Comparison of ENCODE assay signal across 12 mouse cellular contexts in the genomic region with DNA sequence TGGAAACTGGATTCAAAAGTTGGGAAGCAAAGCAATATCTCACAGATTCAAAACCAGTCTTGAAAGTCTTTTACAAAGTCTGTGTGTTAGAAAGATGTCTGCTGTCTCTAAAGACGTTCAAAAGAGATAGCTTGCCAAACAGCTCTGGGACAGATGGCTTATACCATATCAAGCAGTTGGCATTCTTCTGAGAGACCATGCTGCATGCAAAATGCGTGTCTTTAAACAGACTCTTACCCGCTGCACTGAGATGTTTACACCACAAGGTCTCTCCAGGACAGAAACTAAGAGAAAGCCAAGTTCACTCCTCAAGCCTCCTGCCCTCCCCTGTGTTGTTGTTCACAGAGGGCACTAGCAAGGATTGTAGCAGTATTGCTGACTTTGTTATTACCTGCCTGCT.
DNase-seq lines count a peak whose midpoint lies in the region; ATAC-seq and TF ChIP-seq lines count a peak whose summit lies in the region.
"Had no signal": no experiment of that assay in that cellular context is flagged by ENCODE, and none has a peak within 500 bp of the region (broad histone marks: within the 10 kb centered on the region; RNA-seq: fewer than 3 reads in every experiment).

No protein-coding gene starts in this region.

- no peak for TF ChIP-seq CTCF in lung, embryonic 14.5 days (IDR thresholded peaks at IDR 0.05; ENCODE audit: low read depth)

- ATAC-seq in lung, embryonic 14.5 days (ENCODE audit: insufficient read depth), result no peak
- ATAC-seq in intestine, embryonic 16.5 days, result no peak

- intact Hi-C loops in left cerebral cortex, postnatal 14 days (cut with DNase I), result no loop called here

- H3K36me3 ChIP-seq in lung, embryonic 14.5 days (ENCODE audit: insufficient read depth), result no peaks in the 10 kb centered on the region
- H3K36me3 ChIP-seq in intestine, embryonic 16.5 days (ENCODE audit: control insufficient read depth, insufficient read depth, low read length), result no peaks in the 10 kb centered on the region
- H3K36me3 ChIP-seq: liver, embryonic 13.5 days had no signal

- peak; percentile 41 for DNase-seq in lung, embryonic 14.5 days
- DNase-seq in lung, postnatal 25 days (ENCODE audit: low spot score), result no peak
- peak; percentile 13 to 40 for DNase-seq in frontal cortex, postnatal 10 days (ENCODE audit: low spot score in 2 of 2)
- peak; percentile 56 to 83 for DNase-seq in left cerebral cortex, postnatal 14 days (ENCODE audit: low spot score in 2 of 2)
- peak; percentile 82 for DNase-seq in telencephalon, adult 2 months (ENCODE audit: low read depth, low spot score)
- DNase-seq in testis, postnatal 10 days (ENCODE audit: low spot score), result no peak
- DNase-seq: kidney, adult 2 months; liver, embryonic 13.5 days; thymus, postnatal 4 days had no signal

- H3K4me3 ChIP-seq in lung, embryonic 14.5 days (ENCODE audit: low read depth, low read length), result no peak overlapping the region
- H3K4me3 ChIP-seq in intestine, embryonic 16.5 days (ENCODE audit: low read length), result no peak overlapping the region
- H3K4me3 ChIP-seq: liver, embryonic 13.5 days had no signal

- H3K27me3 ChIP-seq in lung, embryonic 14.5 days (ENCODE audit: insufficient read depth, low read length), result no peaks in the 10 kb centered on the region
- H3K27me3 ChIP-seq in intestine, embryonic 16.5 days (replicated peaks; ENCODE audit: control insufficient read depth, insufficient read depth, low read length), result no peaks in the 10 kb centered on the region
- H3K27me3 ChIP-seq: CH12.LX; liver, embryonic 13.5 days had no signal

- H3K9ac ChIP-seq in lung, embryonic 14.5 days, result no peak overlapping the region
- H3K9ac ChIP-seq in intestine, embryonic 16.5 days (ENCODE audit: low read depth, low read length), result no peak overlapping the region
- H3K9ac ChIP-seq: hindbrain, embryonic 14.5 days; liver, embryonic 13.5 days had no signal

- 43% methylated on average over 3 of the region's 3 CpGs for WGBS in lung, embryonic 14.5 days
- WGBS in intestine, embryonic 16.5 days, result 49% methylated on average over 3 of the region's 3 CpGs

- H3K27ac ChIP-seq in lung, embryonic 14.5 days (ENCODE audit: low read depth), result no peak overlapping the region
- H3K27ac ChIP-seq in intestine, embryonic 16.5 days (ENCODE audit: low read length), result no peak overlapping the region
- H3K27ac ChIP-seq: hindbrain, embryonic 14.5 days; liver, embryonic 13.5 days had no signal

- H3K4me1 ChIP-seq in lung, embryonic 14.5 days (ENCODE audit: insufficient read depth), result no peaks in the 10 kb centered on the region
- H3K4me1 ChIP-seq in intestine, embryonic 16.5 days (ENCODE audit: control insufficient read depth, insufficient read depth, low read length), result no peaks in the 10 kb centered on the region

- H3K4me2 ChIP-seq in lung, embryonic 14.5 days, result no peak overlapping the region
- H3K4me2 ChIP-seq in intestine, embryonic 16.5 days (ENCODE audit: low read depth, low read length), result no peak overlapping the region
- H3K4me2 ChIP-seq: hindbrain, embryonic 14.5 days; liver, embryonic 13.5 days had no signal

- no peaks in the 10 kb centered on the region for H3K9me3 ChIP-seq in lung, embryonic 14.5 days (ENCODE audit: low read depth, low read length)
- no peaks in the 10 kb centered on the region for H3K9me3 ChIP-seq in intestine, embryonic 16.5 days (ENCODE audit: control insufficient read depth, low read length)
- H3K9me3 ChIP-seq: liver, embryonic 13.5 days had no signal

Comparison
In these comparisons a context has a peak if more than half of its experiments do, and no peak if none do; other contexts are left out.
1. DNase-seq: peak in lung, embryonic 14.5 days (single experiment), frontal cortex, postnatal 10 days (2 of 2), left cerebral cortex, postnatal 14 days (2 of 2) and telencephalon, adult 2 months (single experiment); none in lung, postnatal 25 days (single experiment) and testis, postnatal 10 days (single experiment).